Mouse (Mus musculus) limb, embryonic 14.5 days (tissue): Measurements from ENCODE around the gene Gm38431. TPM values are rescaled to one million over a fixed set of nuclear protein-coding genes. Genes with fewer than 3 reads are reported as not detected.

Experiments used
- ATAC-seq: fragments of 200-750 bp; cut with Nextera tagmentation; 2 replicates; pipeline ENCODE4 v1.8.0; 2017; ENCODE audit warnings: low read depth, moderate number of reproducible peaks, moderate TSS enrichment; ENCODE audit not compliant: low FRiP score
- DNase-seq: peaks from one replicate; pipeline ENCODE4 v3.0.0-alpha.2; 2015; ENCODE audit warnings: low spot score
- H3K27ac ChIP-seq: fragments of 300-500 bp; sonication (generic); replicated peaks from 2 replicates; pipeline ENCODE4 v1.5.1; 2014; ENCODE audit warnings: low read depth, mild to moderate bottlenecking, low read length, moderate library complexity, mixed read lengths
- H3K27me3 ChIP-seq: fragments of 300-500 bp; sonication (generic); 2 replicates; pipeline ENCODE4 v1.6.1; 2014; ENCODE audit warnings: low read length, mixed read lengths; ENCODE audit not compliant: control insufficient read depth, insufficient read depth
- H3K36me3 ChIP-seq: fragments of 300-500 bp; sonication (generic); 2 replicates; pipeline ENCODE4 v1.6.1; 2014; ENCODE audit warnings: mild to moderate bottlenecking, low read length, moderate library complexity, mixed read lengths; ENCODE audit not compliant: control insufficient read depth, insufficient read depth
- H3K4me1 ChIP-seq: fragments of 300-500 bp; sonication (generic); 2 replicates; pipeline ENCODE4 v1.6.1; 2014; ENCODE audit warnings: antibody characterized with exemption, low read length, mixed read lengths; ENCODE audit not compliant: control insufficient read depth, insufficient read depth
- H3K4me2 ChIP-seq: fragments of 300-500 bp; sonication (generic); replicated peaks from 2 replicates; pipeline ENCODE4 v1.6.1; 2014; ENCODE audit warnings: low read depth, mild to moderate bottlenecking, low read length, moderate library complexity; ENCODE audit not compliant: severe bottlenecking
- H3K4me3 ChIP-seq: fragments of 300-500 bp; sonication (generic); replicated peaks from 2 replicates; pipeline ENCODE4 v1.5.1; 2014; ENCODE audit warnings: low read length
- H3K9ac ChIP-seq: fragments of 300-500 bp; sonication (generic); 2 replicates; pipeline ENCODE4 v1.6.1; 2014; ENCODE audit warnings: mild to moderate bottlenecking, low read depth, low read length, moderate library complexity; ENCODE audit not compliant: severe bottlenecking
- H3K9me3 ChIP-seq: fragments of 300-500 bp; sonication (generic); 2 replicates; pipeline ENCODE4 v1.6.1; 2016; ENCODE audit warnings: low read length; ENCODE audit not compliant: control insufficient read depth
- POLR2A ChIP-seq: fragments of 200-500 bp; IDR thresholded peaks from 2 replicates; pipeline ENCODE4 v1.8.0; 2012; ENCODE audit warnings: inconsistent platforms, mild to moderate bottlenecking, moderate library complexity, borderline replicate concordance; ENCODE audit not compliant: insufficient read depth, insufficient read length; ENCODE audit errors: extremely low read depth
- WGBS: fragments of 180-500 bp; shearing (Covaris S2); extraction: QIAGEN DNeasy Blood & Tissue Kit; methylation state at CpG from one replicate; pipeline ENCODE4 v1.1.7; 2014; 5-methylcytosine and 5-hydroxymethylcytosine counted together
- polyA plus RNA-seq, 2 experiments: library from polyadenylated mRNA; depleted of rRNA in 1 of 2; stranded (reverse) in 1 of 2; unstranded in 1 of 2; fragments of >200 nt; fragmentation: Nextera tagmentation in 1 of 2; extraction: Ambion mirVana in 1 of 2; gene quantifications; 2 replicates each; pipeline versions ENCODE4 v1.2.1 to v1.2.3; 2012 to 2014

Gm38431 gene
- polyA plus RNA-seq, 2 experiments = 1.6 to 5.9 TPM

DNA sequence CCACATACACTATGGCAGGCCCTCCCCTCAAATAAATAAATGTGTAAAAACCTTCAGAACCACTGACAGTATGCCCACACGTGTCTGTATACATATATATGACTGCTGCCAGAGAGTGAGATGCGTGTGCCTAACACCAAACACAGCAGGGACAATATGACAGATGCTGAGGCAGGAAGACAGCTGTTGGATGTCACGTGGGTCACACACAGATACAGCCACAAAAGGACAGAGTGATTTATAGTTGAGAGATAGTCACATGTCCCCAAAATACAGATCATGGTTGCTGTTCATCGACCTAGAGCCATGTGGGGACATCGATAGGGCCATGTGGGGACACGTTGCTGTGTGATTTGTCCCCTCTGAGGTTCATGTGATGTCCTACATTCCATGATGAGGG, 25.3 kb upstream of the Gm38431 start:
- no peak for DNase-seq
- H3K36me3 ChIP-seq = peaks cover 22% of the 10 kb centered on the region; the same call in 1 of the 2 replicates
- no peaks in the 10 kb centered on the region for H3K9me3 ChIP-seq
- WGBS = 80% methylated on average over 6 of the region's 6 CpGs
- no peak overlapping the region for H3K4me2 ChIP-seq
- no peaks in the 10 kb centered on the region for H3K27me3 ChIP-seq
- H3K9ac ChIP-seq = no peak overlapping the region
- no peak overlapping the region for H3K27ac ChIP-seq
- no peaks in the 10 kb centered on the region for H3K4me1 ChIP-seq
- no peak for TF ChIP-seq POLR2A
- ATAC-seq = no peak
- H3K4me3 ChIP-seq = no peak overlapping the region

DNA sequence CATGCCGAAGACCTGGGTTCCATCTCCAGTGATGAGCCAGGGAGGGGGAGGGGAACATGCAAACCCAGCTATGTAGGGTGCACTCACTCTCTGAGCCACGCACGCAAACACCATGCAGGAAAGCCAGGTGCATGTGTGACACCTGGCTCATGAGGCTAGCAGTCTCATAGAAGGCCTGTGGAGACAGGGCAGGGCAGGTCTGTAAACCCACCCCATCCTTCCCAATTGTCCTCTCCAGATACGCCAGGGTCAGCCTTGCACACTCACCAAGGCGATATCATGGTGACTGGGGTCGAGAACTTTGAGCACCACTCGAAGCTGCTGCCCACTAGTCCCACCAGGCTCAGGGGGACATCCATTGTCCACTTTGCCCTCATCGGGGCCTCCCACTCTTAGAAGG, 23.3 kb upstream of the Gm38431 start:
- H3K9me3 ChIP-seq = no peaks in the 10 kb centered on the region
- no peak overlapping the region for H3K4me2 ChIP-seq
- no peaks in the 10 kb centered on the region for H3K4me1 ChIP-seq
- H3K27me3 ChIP-seq = no peaks in the 10 kb centered on the region
- 88% methylated on average over 8 of the region's 8 CpGs for WGBS
- no peak overlapping the region for H3K27ac ChIP-seq
- H3K9ac ChIP-seq = no peak overlapping the region
- TF ChIP-seq POLR2A = no peak
- no peak for ATAC-seq
- H3K4me3 ChIP-seq = no peak overlapping the region
- H3K36me3 ChIP-seq = peaks cover 8% of the 10 kb centered on the region; the same call in 1 of the 2 replicates
- DNase-seq = no peak

DNA sequence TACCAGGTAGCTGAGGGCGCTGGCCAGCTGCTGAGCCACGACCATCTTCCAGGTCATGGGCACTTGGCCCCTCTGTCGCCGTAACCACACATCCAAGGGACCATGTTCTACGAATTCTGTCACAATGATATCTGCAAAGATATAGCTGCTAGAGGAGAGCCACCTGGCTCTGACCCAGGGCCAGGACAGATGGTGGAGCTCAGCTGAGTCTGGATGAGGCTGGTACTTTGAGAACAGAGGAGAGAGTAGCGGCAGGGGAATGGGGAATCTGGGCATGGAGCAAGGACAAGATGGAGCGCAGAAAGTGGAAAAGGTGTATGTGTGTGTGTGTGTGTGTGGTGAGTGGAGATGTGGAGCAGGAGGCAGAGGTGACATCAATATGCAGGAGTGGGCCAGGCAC, 22.4 kb upstream of the Gm38431 start:
- Histone ChIP-seq H3K27ac (no peak overlapping the region), H3K4me1 (no peaks in the 10 kb centered on the region), H3K4me2 (no peak overlapping the region), H3K27me3 (no peaks in the 10 kb centered on the region), H3K9ac (no peak overlapping the region), H3K9me3 (no peaks in the 10 kb centered on the region), H3K4me3 (no peak overlapping the region), H3K36me3 (0 out of 2 replicates have a peak, but pooled peaks cover 5% of the 10 kb centered on the region)
- DNase-seq (no peak), ATAC-seq (no peak)
- no peak for TF ChIP-seq POLR2A
- 91% methylated on average over 7 of the region's 7 CpGs for WGBS

DNA sequence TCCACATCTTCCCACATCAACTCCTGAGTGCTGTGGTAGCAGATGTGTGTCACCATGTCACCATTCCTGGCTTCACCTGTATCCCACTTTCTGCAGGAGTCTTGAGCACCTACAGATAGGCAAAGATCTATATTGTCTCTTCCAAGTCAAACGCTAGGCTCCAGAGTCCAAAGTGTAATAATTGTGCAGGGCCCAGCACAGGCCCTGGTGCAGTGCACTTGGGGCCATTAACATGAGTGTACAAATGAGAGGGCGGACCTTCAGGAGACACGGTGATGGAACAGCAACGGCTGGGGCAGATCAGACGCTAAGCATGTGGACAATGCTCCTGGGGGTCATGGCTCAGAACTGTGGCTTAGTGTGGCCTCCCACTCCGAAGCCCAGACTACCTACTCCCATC, 22.0 kb upstream of the Gm38431 start:
- Histone ChIP-seq H3K36me3 (0 out of 2 replicates have a peak, but pooled peaks cover 5% of the 10 kb centered on the region), H3K9me3 (no peaks in the 10 kb centered on the region), H3K27ac (no peak overlapping the region), H3K4me3 (no peak overlapping the region), H3K4me1 (no peaks in the 10 kb centered on the region), H3K27me3 (no peaks in the 10 kb centered on the region), H3K9ac (no peak overlapping the region), H3K4me2 (no peak overlapping the region)
- WGBS = 82% methylated on average over 6 of the region's 6 CpGs
- DNase-seq (no peak), ATAC-seq (no peak)
- TF ChIP-seq POLR2A = no peak

DNA sequence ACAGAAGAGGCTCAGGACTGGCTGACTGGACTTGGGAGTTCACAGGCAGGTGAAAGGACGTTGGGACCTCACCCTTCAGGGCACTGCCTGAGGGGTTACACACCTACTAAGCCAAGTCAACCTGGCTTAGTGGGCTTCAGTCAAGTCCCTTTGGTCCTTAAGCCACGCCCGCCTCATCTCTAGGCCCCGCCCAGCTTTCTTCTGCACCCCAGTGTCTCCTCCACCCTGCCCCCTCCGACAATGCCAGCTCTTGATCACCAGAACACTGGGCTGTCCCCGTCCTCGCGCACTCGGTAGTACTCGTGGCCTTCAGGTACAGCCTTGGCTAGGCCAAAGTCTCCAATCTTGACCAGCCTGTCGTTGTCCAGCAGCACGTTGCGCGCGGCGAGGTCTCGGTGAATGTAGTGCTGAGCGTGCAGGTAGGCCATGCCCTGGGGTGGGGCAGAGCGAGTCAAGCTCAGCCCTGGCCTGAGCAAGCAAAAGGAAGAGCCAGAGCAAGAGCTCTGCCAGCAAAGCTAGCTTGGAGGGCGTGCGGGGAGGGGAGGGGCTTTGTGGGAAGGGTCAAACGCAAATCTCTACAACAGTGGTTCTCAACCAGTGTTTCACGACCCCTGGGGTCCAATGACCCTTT, 15.9 kb upstream of the Gm38431 start:
- ATAC-seq = no peak

More for the DNA sequence above, 15.9 kb upstream of the Gm38431 start:
- H3K4me3 ChIP-seq = no peak overlapping the region
- no peaks in the 10 kb centered on the region for H3K4me1 ChIP-seq
- no peak overlapping the region for H3K9ac ChIP-seq
- H3K36me3 ChIP-seq = peaks cover 3% of the 10 kb centered on the region; the same call in 1 of the 2 replicates
- WGBS = 50% methylated on average over 23 of the region's 23 CpGs
- no peaks in the 10 kb centered on the region for H3K27me3 ChIP-seq
- no peak overlapping the region for H3K4me2 ChIP-seq
- no peak for TF ChIP-seq POLR2A
- H3K27ac ChIP-seq = no peak overlapping the region
- no peak for DNase-seq
- H3K9me3 ChIP-seq = no peaks in the 10 kb centered on the region
